Mouse (Mus musculus): Measurements from ENCODE around the gene Avil.
A peak's percentile ranks its signal among the peaks of the same experiment; 100 is the strongest.

Gene Avil

DNA sequence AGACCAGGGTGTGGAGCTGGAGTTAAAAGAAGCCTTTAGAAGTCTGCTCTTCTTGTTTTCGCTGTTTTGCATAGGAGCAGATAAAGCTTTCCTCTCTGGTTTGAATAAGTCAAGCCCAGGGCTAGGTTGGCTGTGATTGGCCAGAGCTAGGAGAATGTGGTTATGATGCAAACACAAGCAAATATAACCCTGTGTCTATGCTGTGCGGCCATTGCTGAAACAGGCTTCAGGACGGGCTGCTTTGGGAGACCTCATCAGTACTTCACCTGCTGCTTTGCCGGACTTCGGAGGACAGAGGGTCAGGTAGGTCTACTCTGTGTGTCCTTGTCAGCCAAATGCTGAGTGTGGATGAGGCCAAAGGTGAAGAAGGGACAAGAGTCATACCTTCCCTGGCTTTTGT, at the start of gene Avil:
Avil (plus strand) TSS at position 181 of the 400 bp plus-strand sequence.
- DNase-seq, result no peak

DNA sequence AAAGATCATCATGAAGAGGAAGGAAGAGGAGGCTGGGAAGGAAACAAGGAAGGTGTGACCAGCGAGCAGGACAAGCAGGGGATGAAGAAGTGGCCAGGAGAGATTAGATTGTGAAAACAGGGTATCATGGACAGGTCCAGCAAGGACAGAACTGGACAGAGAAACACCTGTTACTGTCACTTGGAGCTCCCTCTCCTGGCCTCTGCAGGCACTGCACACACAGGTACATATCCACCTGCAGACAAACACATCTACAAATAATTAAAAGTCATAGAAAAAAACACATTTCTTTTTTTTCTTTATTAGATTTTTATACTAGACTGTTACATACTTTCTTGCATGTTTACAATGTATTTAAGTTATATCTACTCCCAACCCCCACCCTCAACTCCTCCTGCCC, 48.1 kb upstream of the Avil start:
- DNase-seq, result no peak

DNA sequence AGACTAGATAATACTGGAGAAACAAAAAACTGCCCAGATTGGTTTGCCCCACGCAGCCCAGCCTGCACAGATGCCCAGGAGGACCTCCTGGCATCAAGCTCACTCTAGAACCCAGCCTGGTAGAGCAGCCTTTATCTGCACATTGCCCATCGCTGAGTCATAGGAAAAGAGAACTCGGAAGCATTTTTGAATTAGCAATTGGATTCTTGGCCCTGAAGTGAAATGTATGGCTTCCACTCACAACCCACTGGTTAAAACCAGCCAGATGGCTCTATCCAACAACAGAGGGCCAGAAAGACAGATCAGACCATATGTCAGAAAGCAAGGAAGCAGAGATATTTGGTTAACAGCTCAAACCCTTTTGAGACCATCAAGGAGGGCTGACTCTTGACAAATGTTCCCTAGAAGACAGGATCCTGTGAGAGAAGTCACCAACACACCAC, 47.5 kb upstream of the Avil start:
- DNase-seq, result no peak

DNA sequence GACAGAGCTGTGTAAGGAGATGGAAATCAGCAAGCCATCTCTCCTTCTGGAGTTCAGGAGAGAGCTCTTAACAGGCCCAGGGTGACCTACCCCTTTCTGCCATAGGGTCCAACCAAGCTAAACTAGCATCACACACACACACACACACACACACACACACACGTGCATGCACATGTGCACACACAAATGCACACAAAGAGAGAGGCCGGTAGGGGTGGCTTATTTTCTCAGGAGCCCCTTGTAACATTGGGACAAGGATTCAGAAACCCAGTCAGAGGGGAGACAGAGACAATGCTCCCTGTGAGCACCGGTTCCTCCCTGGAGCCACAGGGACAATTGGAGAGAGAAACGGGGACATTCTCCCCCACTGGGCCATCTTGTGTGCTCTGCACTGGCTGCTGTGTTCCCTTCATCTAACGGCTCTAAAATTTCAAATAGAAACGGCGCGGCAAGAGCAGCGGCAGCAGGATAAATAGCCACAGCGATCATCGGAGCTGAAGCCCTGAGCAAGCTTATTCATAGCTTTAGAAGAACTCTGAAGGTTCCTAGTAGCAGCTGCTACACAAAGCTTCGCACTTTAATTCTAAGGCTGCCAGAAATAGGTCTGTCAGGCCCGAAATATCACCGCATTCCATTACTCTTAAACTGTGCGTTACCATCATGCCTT, 43.7 kb upstream of the Avil start:
- no peak for DNase-seq

DNA sequence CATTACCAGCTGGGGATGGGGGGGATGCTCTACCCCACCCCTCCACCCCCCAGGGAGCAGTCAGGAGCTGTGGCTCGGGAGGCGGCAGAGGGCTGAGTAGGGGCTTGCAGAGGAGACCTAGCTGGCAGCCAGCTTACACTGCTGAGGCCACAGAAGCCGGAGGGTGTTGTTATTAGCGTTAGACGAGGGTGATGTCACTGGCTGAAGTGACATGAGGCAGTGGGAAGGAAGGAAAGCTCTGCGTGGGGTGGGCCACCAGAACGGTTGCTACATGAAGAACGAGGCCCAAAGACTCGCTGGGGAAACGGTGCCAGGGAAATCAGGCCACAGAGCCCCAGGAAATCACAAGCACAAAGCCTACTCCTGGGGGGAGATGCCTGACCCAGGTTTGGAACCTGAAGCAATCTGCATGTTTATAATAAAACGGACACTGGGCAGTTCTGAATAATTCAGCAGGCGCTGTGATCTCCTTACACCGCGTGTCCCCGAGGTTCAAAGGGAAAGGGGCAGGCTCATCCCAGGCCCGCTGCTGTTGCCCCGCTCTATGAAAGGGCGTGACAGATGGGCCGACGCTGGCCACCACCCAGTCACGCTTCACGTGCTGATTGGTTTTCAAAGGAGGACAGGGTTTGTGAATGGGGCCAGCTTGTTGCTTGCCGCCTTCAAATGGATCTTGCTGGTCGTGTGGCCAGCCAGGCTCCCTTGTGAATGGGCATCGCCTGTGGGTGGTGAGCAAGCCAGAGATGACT, 43.0 kb upstream of the Avil start:
- no peak for DNase-seq

DNA sequence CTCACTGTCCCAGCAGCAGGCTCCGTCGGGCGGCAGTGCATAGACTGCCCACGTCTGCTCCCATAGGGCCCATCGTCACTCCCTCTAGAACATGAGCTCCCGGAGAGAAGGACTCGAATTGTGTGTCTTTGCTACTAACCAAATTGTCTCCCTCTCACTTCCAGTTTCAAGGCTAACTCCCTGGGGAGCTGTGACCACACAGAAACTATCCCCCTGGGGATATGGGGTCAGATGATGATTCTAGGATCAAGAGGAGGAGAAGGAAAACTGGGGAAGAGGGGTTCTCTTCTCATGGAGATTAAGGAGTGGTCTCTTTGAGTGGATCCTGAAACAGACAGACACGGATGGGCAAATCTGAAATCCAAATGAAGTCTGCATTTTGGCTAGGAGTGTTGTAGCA, 40.0 kb upstream of the Avil start:
- DNase-seq, result no peak

DNA sequence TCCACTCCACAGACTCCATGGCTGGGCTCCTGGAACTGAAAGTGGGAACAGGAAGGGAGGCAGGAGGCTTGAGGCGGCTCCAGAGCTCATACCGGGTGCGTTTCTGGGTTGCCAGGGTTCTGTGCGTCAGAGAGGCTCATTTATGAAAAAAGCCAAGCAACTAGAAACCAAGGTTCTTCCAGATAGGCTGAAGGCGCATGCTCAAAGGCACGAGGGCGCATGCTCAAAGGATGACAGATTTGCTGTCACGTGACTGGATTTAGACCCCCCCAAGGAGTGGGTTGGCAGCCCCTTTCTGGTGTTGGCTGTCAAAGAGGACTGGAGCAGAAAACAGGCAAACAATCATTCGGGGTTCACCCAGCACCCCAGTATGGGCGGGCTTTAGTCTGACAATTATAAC, 38.8 kb upstream of the Avil start:
- no peak for DNase-seq

DNA sequence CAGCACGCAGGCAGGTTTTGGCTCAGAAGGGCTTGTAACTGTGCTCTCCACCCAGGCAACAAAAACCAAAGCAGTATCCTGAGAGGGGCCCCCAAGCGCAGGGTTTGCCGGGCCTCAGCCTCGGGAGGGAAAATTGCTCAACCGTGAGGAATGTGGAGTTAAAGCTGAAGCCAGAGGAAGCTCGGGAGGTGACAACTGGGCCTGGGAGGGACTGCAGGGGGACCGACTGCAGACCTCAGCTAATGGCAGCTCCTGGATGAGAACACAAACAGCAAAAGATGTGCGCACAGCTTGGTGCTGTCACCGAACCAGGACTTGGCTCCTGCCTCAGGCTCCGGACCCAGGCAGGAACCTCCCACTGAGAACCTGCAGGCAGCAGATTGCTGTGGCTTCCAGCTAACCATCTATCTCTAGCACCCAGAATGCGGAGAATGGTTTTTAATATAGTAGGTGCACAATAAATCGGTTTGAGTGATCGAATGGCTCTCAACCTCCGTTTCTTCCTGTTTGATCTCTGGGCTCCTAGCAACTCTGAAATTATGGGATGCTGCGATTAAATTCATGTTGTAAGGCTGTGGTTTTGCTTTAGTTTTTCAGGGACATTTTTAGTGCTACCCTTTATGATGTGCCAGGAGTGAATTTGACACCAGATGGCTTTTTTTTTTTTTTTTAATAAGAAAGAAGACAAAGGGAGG, 38.1 kb upstream of the Avil start:
- DNase-seq, result no peak

DNA sequence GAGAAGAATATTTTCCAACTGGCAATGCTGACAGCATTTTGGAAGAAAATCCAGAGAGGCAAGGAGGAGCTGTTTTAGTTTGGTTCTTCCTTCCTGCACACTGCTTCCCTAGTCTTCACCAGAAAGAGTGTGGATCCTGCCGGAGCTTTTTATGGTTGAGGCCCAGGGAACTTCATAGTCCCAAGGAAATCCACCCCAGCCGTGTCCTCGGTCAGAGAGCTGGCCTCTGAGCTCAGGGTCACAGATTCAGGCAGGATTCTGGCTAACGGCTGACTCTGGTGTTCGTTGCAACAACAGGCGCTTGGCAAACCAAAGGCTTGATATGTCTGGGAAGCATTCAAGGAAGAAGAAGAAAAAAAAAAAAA, 37.6 kb upstream of the Avil start:
- DNase-seq, result no peak

DNA sequence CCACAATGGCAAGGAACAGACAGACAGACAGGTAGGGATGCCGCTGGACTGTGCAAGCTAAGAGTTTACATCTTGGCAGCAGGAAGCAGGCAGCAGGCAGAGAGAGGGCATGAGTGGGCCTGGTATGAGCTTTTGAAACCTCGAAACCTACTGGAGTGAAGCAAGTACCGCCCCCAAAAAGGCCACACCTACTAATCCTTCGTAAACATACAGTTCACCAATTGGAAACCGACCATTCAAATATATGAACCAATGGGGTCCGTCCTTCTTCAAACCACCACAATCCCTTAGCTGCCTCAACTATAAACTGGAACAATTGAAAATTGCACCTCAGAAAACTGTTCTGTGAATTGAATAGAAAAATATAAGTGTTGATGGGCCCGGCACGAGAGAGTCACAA, 36.7 kb upstream of the Avil start:
- no peak for DNase-seq

DNA sequence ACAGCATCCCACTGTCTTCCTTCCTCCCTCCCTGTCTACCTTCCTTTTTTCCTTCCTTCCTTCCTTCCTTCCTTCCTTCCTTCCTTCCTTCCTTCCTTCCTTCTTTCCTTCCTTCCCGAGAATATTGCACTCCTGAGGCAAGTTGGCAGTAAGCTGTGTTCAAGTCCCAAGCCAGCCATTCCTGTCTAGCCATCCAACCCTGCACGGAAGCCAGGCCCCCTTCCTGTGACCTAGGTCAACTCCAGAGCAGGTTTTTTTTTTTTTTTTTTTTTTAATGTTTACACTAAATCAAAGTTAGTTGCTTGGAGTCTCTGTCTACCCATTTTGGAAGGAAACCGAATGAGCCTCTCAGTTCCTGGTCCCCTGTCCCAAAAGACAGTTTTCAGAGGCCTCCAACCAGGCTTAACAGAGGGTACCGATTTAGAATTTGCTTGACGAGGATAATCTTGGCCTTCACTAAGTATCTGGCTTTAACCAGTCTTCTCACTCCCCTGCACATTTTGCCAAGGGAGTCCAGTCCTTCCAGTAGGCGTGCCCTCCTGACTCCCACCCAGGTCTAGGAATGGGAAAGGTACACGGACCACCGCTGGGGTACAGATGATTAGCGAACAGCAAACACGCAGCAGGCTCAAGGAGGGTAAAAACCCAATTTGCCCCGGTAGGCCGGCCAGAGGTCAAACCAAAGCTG, 29.0 kb upstream of the Avil start:
- no peak for DNase-seq

DNA sequence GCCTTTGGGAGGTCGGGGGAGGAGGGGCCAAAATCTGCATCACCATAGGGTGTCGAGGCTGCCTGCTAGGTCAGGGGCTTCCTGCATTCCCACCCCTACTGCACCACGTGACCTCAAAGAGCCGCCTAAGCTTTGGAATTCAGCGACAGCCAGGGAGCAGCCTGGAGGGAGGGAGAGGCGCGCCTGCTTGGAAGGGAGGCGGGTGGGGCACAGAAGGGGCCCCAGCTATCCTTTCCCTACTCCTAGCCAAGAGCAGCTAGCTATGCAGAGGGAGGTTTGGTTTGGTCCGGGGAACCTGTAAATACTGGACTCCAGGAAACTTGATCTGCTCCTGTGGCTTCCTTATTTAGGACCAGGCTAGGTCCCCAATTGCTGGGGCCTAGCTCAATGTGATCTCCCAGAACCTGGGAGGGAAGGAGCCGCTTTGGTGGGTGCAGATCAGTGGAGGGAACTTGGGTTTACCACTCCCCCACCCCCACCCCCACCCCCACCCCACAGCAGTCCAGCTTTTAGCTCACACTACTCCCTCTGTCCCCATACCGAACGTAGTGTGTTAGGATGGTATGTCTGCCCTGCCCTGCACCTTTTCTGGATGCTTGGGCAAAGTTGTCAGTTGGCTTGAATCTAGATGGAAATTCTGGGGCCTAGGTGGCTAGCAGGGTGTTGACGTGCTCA, 28.3 kb upstream of the Avil start:
- DNase-seq, result no peak

DNA sequence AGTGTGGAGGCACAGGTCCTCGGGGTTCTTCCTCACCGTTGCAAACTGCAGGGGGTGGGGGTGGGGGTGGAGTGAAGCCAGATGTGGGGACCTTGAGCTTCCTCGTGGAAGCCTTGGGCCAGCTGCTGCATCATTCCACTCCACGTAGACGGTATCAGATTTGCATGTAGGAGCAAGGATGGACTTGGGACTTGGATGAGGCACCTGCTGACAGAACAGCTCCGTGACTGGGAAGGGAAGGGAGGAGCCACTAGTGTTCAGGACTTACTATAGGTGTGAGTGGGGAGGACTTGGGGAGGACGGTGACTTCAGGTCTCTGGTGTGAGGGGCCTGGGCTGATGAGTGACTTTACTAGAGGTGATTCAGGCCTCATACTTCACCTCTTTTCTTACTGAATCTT, 27.5 kb upstream of the Avil start:
- DNase-seq, result no peak

DNA sequence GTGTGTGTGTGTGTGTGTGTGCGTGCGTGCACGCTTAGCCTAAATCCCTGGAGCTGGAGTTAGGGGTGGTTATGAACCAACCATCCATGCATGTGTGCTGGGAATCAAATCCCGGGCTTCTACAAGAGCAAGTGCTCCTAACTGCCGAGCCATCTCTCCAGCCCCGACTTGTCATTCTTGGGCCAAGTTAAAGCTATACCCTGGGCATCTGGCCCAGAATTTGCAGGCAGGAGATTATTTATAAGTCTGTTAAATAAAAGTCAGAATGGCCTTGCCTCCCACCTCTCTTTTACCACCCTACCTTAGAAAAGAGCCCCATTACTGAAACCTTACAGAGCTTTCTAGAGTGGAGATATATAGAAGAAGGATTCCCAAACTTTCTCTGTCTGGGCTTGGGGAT, 24.8 kb upstream of the Avil start:
- no peak for DNase-seq

DNA sequence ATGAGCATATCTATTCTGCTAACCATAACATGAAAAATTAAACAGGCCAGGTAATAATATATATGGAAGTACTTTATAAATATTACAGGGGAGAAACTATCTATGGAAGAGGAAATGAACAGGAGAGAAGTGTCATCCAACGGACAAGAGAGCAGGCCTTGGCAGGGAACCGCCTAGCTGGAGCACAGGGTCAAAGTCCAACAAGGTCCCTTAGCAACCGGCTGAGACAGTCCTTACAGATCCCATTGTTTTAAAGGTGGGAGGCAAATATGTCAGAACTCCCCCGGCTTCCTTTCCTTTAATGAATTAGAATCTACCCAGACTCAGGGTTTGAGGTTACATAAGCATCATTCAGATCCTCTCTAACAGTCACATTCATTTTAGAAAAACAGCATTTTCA, 23.4 kb upstream of the Avil start:
- no peak for DNase-seq

DNA sequence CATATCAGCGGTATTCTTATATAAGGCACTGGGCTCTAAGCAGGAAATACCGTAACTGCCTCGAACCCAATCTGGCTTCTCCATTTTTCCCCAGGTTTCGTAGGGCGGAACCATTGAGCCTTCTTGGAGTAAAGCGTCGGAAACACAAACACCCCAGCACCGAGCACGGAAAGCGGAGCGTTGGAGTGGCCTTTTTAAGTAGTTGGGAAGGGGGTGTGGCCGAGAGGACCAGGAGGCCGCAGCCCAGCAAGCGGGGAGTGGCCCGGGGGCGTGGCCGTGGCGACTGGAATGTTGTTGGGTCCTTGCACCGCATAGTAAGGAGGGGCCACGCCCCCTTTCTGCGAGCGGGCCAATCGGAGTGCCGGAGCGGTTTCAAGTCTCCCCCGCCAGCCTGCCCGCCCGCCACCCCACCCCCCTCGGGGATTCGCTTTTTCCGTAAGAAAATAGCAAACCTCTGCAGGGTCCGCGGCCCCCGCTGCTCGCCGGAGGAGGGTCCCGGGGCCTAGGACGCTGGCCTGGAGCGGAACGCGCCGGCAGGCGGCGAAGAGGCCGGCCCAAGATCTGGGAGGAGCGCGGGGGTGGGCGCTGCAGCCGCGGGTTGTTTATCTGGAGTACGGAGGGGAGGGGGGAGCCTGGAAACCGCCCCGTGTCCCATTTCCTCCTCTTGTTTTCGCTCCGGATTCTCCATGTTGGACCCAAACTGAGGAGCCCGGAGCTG, 22.1 kb upstream of the Avil start, which contains the start of gene Ctdsp2:
Ctdsp2 (plus strand) TSS at position 441 of the 718 bp plus-strand sequence.
- peak; percentile 98 for DNase-seq

DNA sequence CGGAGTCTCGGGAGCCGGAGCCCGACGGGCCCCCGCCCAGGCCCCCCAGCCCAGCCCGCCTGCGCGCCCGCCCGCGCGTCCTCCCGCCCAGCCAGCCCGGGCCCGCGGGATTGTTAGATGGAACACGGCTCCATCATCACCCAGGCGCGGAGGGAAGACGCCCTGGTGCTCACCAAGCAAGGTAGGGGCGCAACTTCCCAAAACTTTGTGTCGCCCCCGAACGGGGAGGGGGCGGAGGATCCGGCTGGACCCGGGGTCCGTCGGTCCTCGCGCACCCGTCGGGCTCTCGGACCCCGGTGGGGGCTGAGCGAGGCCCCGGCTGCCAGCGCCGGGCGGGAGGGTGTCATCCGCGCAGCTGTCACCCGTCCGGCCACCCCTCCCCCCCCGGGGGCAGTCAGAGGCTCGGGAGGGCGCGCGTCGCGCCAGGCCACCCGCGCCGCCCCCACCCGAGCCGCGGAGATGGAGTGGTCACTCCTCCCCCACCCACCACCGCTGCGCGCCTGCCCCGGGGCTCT, 21.3 kb upstream of the Avil start:
- DNase-seq, result peak; percentile 52

DNA sequence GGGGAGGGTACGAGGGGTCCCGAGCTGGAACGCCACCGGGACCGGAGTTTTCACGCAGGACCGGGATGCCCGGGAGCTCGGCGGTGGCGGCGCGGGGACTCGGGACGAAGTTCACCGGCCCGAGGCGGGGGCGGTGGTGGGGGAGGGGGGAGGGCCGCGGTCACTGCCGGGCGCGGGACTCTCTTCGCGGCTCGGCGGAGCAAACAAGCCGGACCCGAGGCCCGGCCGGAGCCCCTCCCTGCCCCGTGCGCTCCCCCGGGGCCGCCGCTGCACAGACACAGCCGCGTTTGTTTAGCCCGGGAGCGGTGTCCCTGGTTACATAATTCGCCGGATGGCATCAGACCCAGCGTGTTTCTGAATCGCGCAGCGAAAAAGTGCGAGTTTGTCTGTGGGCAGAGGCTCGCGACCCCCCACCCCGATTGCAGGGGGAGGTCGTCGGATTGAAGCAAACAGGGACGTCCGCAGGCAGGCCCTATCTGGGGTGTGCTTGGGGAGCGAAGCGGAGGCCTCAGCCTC, 20.8 kb upstream of the Avil start:
- DNase-seq, result peak; percentile 44

DNA sequence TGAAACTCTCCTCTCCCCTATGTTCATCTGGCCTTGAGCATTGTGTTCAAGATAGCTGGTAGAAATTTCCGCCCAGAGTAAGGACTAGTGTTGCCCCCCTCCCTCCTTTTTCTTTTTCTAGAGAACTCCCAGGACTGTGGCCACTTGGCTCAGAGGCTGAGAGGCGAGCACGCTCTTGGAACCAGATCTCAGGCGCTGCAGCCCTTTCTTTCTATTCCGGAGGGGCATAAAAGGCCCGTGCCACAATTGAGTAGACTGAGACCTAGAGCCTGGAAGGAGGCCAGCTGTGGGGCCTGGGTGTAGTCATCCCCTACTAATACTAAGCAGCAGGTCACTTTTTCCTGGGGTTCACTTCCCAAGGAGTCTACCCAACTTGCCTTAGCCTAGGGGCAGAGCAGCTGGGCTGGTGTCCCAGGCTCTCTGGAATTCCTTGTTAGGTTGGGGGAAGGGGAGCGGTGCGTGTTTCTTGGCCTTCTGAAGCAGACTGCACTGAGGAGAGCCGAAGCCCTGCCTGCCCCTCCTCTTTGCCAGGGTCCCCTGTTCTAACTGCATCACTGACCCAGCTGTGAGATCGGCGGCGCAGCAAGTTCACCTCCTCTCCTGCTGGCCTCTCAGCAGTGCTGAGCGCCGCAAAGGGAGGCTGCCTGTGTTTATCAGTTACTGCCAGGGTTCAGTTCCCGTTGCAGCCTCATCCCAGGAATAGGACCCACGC, 20.1 kb upstream of the Avil start:
- DNase-seq, result peak; percentile 22

DNA sequence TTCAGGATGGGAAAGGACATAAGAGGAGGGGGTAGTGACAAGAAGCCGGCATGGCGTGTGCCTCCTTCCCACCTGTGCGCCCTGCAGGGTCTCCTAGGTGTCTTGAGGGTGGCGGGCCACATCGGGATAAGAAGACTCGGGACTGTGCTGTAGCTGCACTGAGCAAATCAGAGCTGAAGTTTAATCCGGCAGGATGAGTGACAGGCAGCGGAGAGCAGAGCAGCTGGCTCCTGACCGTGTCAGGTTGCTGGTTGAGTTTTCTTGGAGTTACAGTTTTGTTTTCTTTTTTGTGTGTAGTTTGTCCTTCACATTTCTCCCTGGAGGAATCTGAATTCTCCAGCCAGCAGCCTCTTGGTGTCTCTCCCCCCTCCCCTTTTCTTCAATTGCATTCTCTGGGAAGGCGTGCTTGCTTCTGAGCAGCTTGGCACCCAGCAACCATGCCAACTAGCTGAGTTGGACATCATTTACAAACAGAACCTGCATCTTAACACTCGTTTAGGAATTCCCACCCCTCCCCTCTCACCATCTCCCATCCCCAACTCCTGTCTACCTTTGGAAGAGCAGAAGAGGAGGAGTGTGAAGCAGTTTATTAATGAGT, 19.5 kb upstream of the Avil start:
- DNase-seq, result peak; percentile 4

DNA sequence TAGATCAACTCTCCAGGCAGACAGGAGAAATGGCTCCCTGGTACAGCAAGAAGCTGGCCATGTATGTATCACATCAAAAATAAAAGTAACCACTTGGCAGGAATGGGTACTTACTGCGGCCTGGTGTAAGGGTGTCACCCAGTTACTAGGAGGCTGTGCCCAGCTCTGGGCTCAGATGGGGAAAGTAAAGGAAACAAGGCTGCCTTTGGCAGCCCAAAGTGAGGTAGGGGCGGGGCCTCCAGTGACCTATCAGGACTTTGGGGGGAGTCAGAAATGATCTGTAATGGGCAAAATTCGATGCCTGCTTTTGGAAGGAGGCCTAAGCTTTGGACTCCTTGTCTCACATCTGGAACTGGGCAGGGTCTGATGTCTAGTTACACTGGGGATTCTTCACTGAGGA, 18.8 kb upstream of the Avil start:
- no peak for DNase-seq
